Mouse (Mus musculus): ENCODE measurements around the gene Mtch1.

GRCm38 (mm10) chr17:29297321-29297720 lies 50.4 kb downstream of the Mtch1 start:
- TF ChIP-seq POLR2A (IDR thresholded peaks at IDR 0.05; ENCODE audit: borderline replicate concordance, low read depth, low read length): no peak
- TF ChIP-seq CTCF (IDR thresholded peaks at IDR 0.05; ENCODE audit: low read depth, low read length): no peak
